Mouse (Mus musculus) A20 (cell line): Measurements from ENCODE around the gene Pdzd2.

Experiments used
- DNase-seq: peaks from one replicate; pipeline ENCODE4 v3.0.0-alpha.2; 2011; ENCODE audit warnings: low read depth, low spot score

The Pdzd2 gene

GRCm38 (mm10) chr15:12319889-12320288 lies 419.8 kb downstream of the Pdzd2 start:
- DNase-seq, result no peak

GRCm38 (mm10) chr15:12318451-12318850 lies 421.3 kb downstream of the Pdzd2 start:
- no peak for DNase-seq

GRCm38 (mm10) chr15:12317290-12317689 lies 422.4 kb downstream of the Pdzd2 start:
- no peak for DNase-seq

GRCm38 (mm10) chr15:12315996-12316395 lies 423.7 kb downstream of the Pdzd2 start:
- no peak for DNase-seq

GRCm38 (mm10) chr15:12314584-12314983 lies 425.1 kb downstream of the Pdzd2 start:
- DNase-seq, result no peak

- no peak for DNase-seq
Measured at GRCm38 (mm10) chr15:12313255-12313654, 426.5 kb downstream of the Pdzd2 start.

GRCm38 (mm10) chr15:12311465-12311864 lies 428.3 kb downstream of the Pdzd2 start:
- no peak for DNase-seq

- no peak for DNase-seq
Measured at GRCm38 (mm10) chr15:12310676-12311075, 429.0 kb downstream of the Pdzd2 start.
